Mouse (Mus musculus): ENCODE measurements around the gene Sh3pxd2a.

The Sh3pxd2a gene

GRCm38 (mm10) chr19:47230082-47230481 lies 234.1 kb downstream of the Sh3pxd2a start:
- no peak for DNase-seq (ENCODE audit: low spot score)

- no peak for DNase-seq (ENCODE audit: low spot score)
These were observed 234.7 kb downstream of the Sh3pxd2a start for GRCm38 (mm10) chr19:47229461-47229860.

DNA sequence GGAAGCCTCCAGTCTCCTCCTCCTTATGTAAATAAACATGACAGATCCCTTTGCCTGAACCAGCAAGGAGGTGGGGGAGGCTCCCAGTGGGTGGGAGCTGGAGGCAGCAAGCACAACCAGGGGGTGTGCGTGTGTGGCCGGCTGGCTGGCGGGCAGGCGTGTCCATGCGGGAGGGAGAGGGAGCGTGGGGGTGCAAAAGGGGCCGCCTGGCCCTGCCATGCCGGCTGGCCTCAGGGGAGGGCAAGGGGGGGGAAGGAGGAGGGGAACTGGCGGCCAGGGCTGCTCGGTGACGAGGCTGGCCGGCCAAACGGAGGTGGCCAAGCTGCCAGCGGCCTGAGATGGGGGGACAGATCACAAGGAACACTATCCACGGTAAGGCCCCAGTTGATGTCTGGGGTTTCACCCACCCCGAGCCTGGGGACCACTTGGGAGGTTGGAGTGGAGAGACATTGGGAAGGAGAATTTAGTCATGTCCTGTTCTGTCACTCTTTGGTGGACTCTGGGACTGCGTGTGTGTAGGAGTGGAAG lies 235.4 kb downstream of the Sh3pxd2a start:
- DNase-seq (ENCODE audit: low spot score): peak; percentile 58

DNA sequence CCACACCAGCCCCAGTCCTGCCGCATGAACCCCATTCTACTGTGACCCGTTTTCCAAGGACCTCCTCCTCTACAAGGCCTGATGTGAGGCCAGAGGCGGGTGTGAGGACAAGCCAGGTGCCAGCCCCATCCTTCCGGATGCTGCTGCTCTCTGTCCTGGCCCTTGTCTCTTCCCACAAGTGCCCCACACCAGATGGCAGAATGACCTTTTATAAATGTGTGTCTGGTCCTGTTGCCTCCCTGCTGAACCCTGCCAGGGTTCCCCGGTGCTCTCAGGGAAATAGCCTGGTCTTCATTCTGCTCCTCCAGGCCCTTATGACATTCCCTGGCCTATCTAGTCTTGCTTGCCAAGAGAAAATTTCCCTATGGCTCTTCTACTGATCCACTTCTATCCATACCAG lies 238.4 kb downstream of the Sh3pxd2a start:
- no peak for DNase-seq (ENCODE audit: low spot score)

DNA sequence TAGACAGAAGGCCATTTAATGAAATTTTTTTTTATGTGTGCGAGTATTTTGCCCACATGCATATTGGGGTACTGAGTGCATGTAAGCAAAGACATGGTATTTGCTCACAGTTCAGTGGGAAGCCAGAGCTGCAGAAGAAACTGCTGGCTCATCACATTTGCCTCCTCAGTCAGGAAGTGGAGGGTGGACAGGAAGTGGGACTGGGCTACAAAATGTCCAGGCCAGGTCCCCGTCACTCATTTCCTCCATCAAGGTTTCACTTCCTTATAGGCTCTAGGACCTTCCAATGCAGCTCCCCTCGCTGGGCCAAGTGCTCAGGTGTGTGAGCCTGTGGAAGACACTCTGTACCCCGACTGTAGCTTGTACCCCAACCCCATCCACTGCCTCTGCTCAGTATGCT lies 239.5 kb downstream of the Sh3pxd2a start:
- DNase-seq (ENCODE audit: low spot score): peak; percentile 41

GRCm38 (mm10) chr19:47222841-47223557 lies 241.2 kb downstream of the Sh3pxd2a start:
- DNase-seq (ENCODE audit: low spot score): no peak

DNA sequence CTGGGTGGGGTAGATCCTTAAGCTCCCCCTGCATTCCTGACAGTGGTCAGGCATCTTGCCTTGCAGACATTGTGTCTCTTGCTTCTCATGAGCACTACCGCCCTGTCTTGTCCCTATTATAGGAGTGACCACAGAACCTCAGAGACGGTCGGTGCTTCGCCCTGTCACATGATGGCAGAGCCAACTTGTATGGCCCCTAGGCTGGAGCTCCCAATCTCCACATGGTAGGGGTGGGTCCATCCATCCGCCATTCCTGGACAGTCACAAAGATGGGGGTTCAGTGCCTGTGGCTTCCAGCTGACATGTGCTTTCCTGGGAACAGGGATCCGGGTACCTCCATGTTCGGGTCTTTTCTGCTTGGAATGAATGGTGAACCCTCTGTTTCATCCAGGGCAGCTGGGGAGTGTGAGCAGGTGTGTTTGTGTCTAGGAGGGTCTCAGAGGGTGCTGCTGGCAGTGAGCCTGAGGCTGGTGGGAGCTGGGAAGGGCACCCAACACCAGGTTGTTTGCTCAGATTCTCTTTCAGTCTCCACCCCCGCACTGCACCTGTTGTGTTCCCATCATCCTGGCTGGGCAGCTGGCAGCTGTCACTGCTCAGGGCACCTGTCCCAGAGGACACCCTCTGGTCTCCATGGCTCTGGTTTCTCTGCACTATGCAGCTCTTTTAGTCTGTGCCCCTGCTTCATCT lies 241.9 kb downstream of the Sh3pxd2a start:
- DNase-seq (ENCODE audit: low spot score): peak; percentile 67

GRCm38 (mm10) chr19:47221500-47222153 lies 242.6 kb downstream of the Sh3pxd2a start:
- DNase-seq (ENCODE audit: low spot score): no peak

GRCm38 (mm10) chr19:47221006-47221405 lies 243.2 kb downstream of the Sh3pxd2a start:
- no peak for DNase-seq (ENCODE audit: low spot score)

GRCm38 (mm10) chr19:47220232-47220631 lies 244.0 kb downstream of the Sh3pxd2a start:
- no peak for DNase-seq (ENCODE audit: low spot score)

DNA sequence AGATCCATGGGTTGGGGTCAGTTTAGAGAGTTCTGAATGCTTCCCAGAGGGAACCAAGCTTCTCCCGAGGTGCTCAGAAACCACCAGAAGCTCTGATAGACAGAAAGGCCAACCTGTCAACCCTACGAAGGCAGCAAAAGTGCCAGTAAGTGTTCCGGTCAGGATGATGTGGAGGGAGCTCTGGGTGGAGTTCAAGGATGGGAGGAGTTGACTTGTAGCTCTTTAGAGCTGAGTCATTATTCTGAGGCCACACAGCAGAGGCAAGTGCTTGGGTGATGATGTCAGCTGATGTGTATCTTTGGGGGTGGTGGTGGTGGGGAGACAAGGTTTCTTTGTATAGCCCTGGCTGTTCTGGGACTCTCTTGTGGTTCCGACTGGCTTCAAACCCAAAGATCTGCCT lies 244.6 kb downstream of the Sh3pxd2a start:
- no peak for DNase-seq (ENCODE audit: low spot score)

GRCm38 (mm10) chr19:47216766-47217165 lies 247.4 kb downstream of the Sh3pxd2a start:
- DNase-seq (ENCODE audit: low spot score): no peak

DNA sequence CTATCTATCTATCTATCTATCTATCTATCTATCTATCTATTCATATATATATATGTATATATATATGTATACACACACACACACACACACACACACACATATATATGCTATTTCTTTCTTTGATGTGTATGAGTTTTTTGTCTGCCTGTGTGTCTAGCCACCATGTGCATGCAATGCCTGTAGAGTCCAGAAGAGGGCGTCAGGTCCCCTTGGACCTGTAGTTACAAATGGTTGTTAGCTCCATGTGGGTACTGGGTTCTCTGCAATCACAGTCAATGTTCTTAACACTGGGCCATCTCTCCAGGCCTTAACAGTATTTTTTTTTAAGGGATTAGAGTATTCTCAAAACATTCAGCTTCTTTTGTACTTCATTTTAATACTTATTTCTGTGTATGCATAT lies 250.7 kb downstream of the Sh3pxd2a start:
- DNase-seq (ENCODE audit: low spot score): no peak

DNA sequence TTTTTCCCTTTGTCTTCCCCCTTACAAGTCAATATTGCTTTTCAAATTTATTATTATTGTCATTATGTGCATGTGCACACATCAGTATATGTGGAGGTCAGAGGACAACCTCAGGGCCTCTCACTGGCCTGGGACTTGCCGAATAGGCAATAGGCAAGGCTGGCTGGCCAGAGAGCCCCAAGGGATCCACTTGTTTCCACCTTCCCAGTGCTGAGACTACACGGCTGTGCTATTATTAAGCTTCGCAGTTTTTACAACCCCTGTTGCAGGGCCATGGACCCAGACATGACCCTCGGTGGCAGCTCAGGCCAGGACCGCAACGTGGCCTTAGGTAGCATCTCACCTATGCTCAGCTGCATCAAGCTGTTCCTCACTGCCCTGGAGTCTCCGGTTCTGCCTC lies 251.8 kb downstream of the Sh3pxd2a start:
- DNase-seq (ENCODE audit: low spot score): no peak

DNA sequence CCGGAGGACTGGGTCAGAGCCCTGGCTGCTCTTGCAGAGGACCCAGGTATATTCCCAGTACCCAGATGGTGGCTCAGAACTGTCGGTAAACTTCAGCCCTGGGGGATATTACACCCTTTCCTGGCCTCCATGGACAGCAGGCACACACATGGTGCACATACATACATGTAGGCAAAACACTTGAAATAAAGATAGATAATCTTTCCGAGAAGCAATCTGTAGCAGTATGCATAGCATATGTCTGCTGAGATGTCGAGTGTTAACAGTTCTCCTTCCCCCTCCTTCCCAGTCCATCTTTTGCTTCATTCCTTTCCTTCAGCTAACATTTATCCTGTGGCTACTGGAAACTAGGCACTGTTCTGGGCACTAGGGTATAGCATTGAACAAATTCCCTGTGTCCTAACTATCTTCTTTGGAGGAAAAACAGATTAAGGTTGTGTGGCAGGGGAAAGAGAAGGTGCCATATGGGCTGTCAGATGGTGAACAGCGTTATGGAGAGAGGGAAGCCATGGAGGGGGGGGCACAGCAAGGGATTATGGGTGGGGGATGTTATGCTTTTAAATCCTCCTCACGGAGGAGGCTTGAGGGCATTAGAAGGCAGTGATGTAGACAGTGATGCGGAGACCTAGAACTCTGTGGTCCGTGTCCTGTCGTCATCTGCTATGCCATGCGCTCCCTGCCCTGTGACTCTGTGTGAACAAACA lies 252.4 kb downstream of the Sh3pxd2a start:
- no peak for DNase-seq (ENCODE audit: low spot score)

DNA sequence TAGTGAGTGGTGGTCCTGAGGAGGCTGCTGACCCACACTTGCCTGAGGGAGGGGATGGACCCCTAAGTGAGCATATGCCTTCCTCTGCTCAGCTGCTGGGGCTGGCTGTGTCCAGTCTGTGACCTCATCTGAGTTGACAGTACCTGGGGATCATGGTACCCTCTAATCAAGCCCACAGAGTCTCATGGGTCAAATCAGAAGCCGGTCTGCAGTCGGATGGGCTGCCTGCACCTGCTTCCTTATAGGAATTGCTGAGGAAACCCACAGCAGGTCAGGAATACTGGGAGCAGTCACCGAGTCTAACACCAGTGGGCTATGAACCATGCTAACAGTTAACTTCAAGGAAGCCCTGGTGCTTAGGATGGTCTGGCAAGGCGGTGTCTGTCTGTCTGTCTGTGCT lies 253.8 kb downstream of the Sh3pxd2a start:
- no peak for DNase-seq (ENCODE audit: low spot score)
